Mouse (Mus musculus): ENCODE data around the gene Atp11a. TPM values are rescaled to one million over a fixed set of nuclear protein-coding genes. Genes with fewer than 3 reads are reported as not detected.

Gene Atp11a
- polyA plus RNA-seq (2017; shearing (Covaris generic)), result 26.6 TPM

GRCm38 (mm10) chr8:12756391-12757157, at the start of gene Atp11a:
TSS of gene Atp11a (plus strand) at chr8:12757014.

GRCm38 (mm10) chr8:12873357-12874046, 116.7 kb downstream of the Atp11a start, which contains the start of gene Mcf2l:
TSS of gene Mcf2l (plus strand) at chr8:12873806.

Other genes with a start within 250 kb of the Atp11a start
- gene Spaca7, start 184.0 kb upstream of the Atp11a start, polyA plus RNA-seq (2017; shearing (Covaris generic)), result not detected
- gene Tubgcp3, start 84.8 kb upstream of the Atp11a start, polyA plus RNA-seq (2017; shearing (Covaris generic)), result 54.2 TPM
- 1.0 TPM for gene Mcf2l, start 116.8 kb downstream of the Atp11a start, polyA plus RNA-seq (2017; shearing (Covaris generic))